Mouse (Mus musculus): ENCODE results near the gene Camkk1. TPM values are rescaled to one million over a fixed set of nuclear protein-coding genes. Genes with fewer than 3 reads are reported as not detected.

Camkk1 gene
- polyA plus RNA-seq (2017; shearing (Covaris generic)): 9.6 TPM

GRCm38 (mm10) chr11:73018471-73019146 is at the start of gene Camkk1:
Camkk1 (plus strand) TSS chr11:73019008.

GRCm38 (mm10) chr11:72998771-72999170 is 20.0 kb upstream of the Camkk1 start, which contains the start of gene P2rx1:
P2rx1 (plus strand) TSS chr11:72999103.

GRCm38 (mm10) chr11:73047542-73047996 is 28.8 kb downstream of the Camkk1 start, which contains the start of gene Ncbp3:
Ncbp3 (plus strand) TSS chr11:73047783.

GRCm38 (mm10) chr11:73090283-73090682 is 71.5 kb downstream of the Camkk1 start, which contains the start of gene Itgae:
Itgae (plus strand) TSS chr11:73090583.

Other genes starting within 250 kb of the Camkk1 start
- 10.7 TPM for gene Cyb5d2, start 222.9 kb upstream of the Camkk1 start, polyA plus RNA-seq (2017; shearing (Covaris generic))
- gene Zzef1, start 222.8 kb upstream of the Camkk1 start, polyA plus RNA-seq (2017; shearing (Covaris generic)): 13.6 TPM
- 182 TPM for gene Atp2a3, start 57.8 kb upstream of the Camkk1 start, polyA plus RNA-seq (2017; shearing (Covaris generic))
- not detected for gene P2rx1, start 19.9 kb upstream of the Camkk1 start, polyA plus RNA-seq (2017; shearing (Covaris generic))
- gene Ncbp3, start 28.8 kb downstream of the Camkk1 start, polyA plus RNA-seq (2017; shearing (Covaris generic)): 12.7 TPM
- gene Itgae, start 71.6 kb downstream of the Camkk1 start, polyA plus RNA-seq (2017; shearing (Covaris generic)): 46.7 TPM
- gene Haspin, start 119.3 kb downstream of the Camkk1 start, polyA plus RNA-seq (2017; shearing (Covaris generic)): 5.8 TPM
- not detected for gene P2rx5, start 141.4 kb downstream of the Camkk1 start, polyA plus RNA-seq (2017; shearing (Covaris generic))
- gene Emc6, start 158.0 kb downstream of the Camkk1 start, polyA plus RNA-seq (2017; shearing (Covaris generic)): 38.2 TPM
- gene Tax1bp3, start 158.1 kb downstream of the Camkk1 start, polyA plus RNA-seq (2017; shearing (Covaris generic)): 33.1 TPM
- gene Ctns, start 180.0 kb downstream of the Camkk1 start, polyA plus RNA-seq (2017; shearing (Covaris generic)): 17.8 TPM
- gene Shpk, start 180.5 kb downstream of the Camkk1 start, polyA plus RNA-seq (2017; shearing (Covaris generic)): 11.7 TPM
- not detected for gene Trpv1, start 215.3 kb downstream of the Camkk1 start, polyA plus RNA-seq (2017; shearing (Covaris generic))
- gene Trpv3, start 248.4 kb downstream of the Camkk1 start, polyA plus RNA-seq (2017; shearing (Covaris generic)): not detected